Mouse (Mus musculus): Measurements from ENCODE around the gene Dph1.

Dph1 gene

GRCm38 (mm10) chr11:75141913-75142312 lies 49.1 kb downstream of the Dph1 start:
- peaks cover 43% of the 10 kb centered on the region for H3K4me1 ChIP-seq (replicated peaks; ENCODE audit: low read depth, low read length)
- no peak overlapping the region for H3K4me3 ChIP-seq (replicated peaks; ENCODE audit: low read length)
- H3K27me3 ChIP-seq (ENCODE audit: insufficient read depth, low read length): no peaks in the 10 kb centered on the region
- TF ChIP-seq NANOG (IDR thresholded peaks at IDR 0.05; ENCODE audit: borderline replicate concordance, low read length) (no peak), POU5F1 (IDR thresholded peaks at IDR 0.05; ENCODE audit: borderline replicate concordance, low read length) (no peak), CTCF (conservative IDR thresholded peaks at IDR 0.05; ENCODE audit: low read length) (no peak)
- H3K9me3 ChIP-seq (ENCODE audit: low read length): no peaks in the 10 kb centered on the region
- peaks cover 62% of the 10 kb centered on the region for H3K36me3 ChIP-seq (ENCODE audit: insufficient read depth, low read length)

- TF ChIP-seq CTCF (conservative IDR thresholded peaks at IDR 0.05; ENCODE audit: low read length) (no peak), NANOG (IDR thresholded peaks at IDR 0.05; ENCODE audit: borderline replicate concordance, low read length) (no peak), POU5F1 (IDR thresholded peaks at IDR 0.05; ENCODE audit: borderline replicate concordance, low read length) (no peak)
- H3K9me3 ChIP-seq (ENCODE audit: low read length): no peaks in the 10 kb centered on the region
- H3K36me3 ChIP-seq (ENCODE audit: insufficient read depth, low read length): peaks cover 63% of the 10 kb centered on the region
- no peaks in the 10 kb centered on the region for H3K27me3 ChIP-seq (ENCODE audit: insufficient read depth, low read length)
- no peak overlapping the region for H3K4me3 ChIP-seq (replicated peaks; ENCODE audit: low read length)
- H3K4me1 ChIP-seq (replicated peaks; ENCODE audit: low read depth, low read length): peaks cover 47% of the 10 kb centered on the region
Observed at GRCm38 (mm10) chr11:75141038-75141437, 50.0 kb downstream of the Dph1 start.

- peaks cover 60% of the 10 kb centered on the region for H3K36me3 ChIP-seq (ENCODE audit: insufficient read depth, low read length)
- peaks cover 47% of the 10 kb centered on the region for H3K4me1 ChIP-seq (replicated peaks; ENCODE audit: low read depth, low read length)
- no peak for TF ChIP-seq POU5F1 (IDR thresholded peaks at IDR 0.05; ENCODE audit: borderline replicate concordance, low read length)
- no peak for TF ChIP-seq NANOG (IDR thresholded peaks at IDR 0.05; ENCODE audit: borderline replicate concordance, low read length)
- TF ChIP-seq CTCF (conservative IDR thresholded peaks at IDR 0.05; ENCODE audit: low read length): no peak
- H3K4me3 ChIP-seq (replicated peaks; ENCODE audit: low read length): no peak overlapping the region
- no peaks in the 10 kb centered on the region for H3K9me3 ChIP-seq (ENCODE audit: low read length)
- H3K27me3 ChIP-seq (ENCODE audit: insufficient read depth, low read length): no peaks in the 10 kb centered on the region
Observed at GRCm38 (mm10) chr11:75140431-75140830, 50.6 kb downstream of the Dph1 start.

- H3K9me3 ChIP-seq (ENCODE audit: low read length): no peaks in the 10 kb centered on the region
- peaks cover 54% of the 10 kb centered on the region for H3K36me3 ChIP-seq (ENCODE audit: insufficient read depth, low read length)
- TF ChIP-seq POU5F1 (IDR thresholded peaks at IDR 0.05; ENCODE audit: borderline replicate concordance, low read length) (no peak), CTCF (conservative IDR thresholded peaks at IDR 0.05; ENCODE audit: low read length) (no peak), NANOG (IDR thresholded peaks at IDR 0.05; ENCODE audit: borderline replicate concordance, low read length) (no peak)
- no peak overlapping the region for H3K4me3 ChIP-seq (replicated peaks; ENCODE audit: low read length)
- H3K27me3 ChIP-seq (ENCODE audit: insufficient read depth, low read length): no peaks in the 10 kb centered on the region
- H3K4me1 ChIP-seq (replicated peaks; ENCODE audit: low read depth, low read length): peaks cover 48% of the 10 kb centered on the region
Observed at GRCm38 (mm10) chr11:75139122-75139963, 51.7 kb downstream of the Dph1 start.

- Histone ChIP-seq H3K36me3 (ENCODE audit: insufficient read depth, low read length) (peaks cover 35% of the 10 kb centered on the region), H3K9me3 (ENCODE audit: low read length) (no peaks in the 10 kb centered on the region), H3K27me3 (ENCODE audit: insufficient read depth, low read length) (no peaks in the 10 kb centered on the region), H3K4me3 (replicated peaks; ENCODE audit: low read length) (no peak overlapping the region), H3K4me1 (replicated peaks; ENCODE audit: low read depth, low read length) (peaks cover 48% of the 10 kb centered on the region)
- TF ChIP-seq NANOG (IDR thresholded peaks at IDR 0.05; ENCODE audit: borderline replicate concordance, low read length) (no peak), CTCF (conservative IDR thresholded peaks at IDR 0.05; ENCODE audit: low read length) (no peak), POU5F1 (IDR thresholded peaks at IDR 0.05; ENCODE audit: borderline replicate concordance, low read length) (no peak)
Observed at GRCm38 (mm10) chr11:75136666-75137398, 54.2 kb downstream of the Dph1 start.

GRCm38 (mm10) chr11:75135358-75135757 lies 55.7 kb downstream of the Dph1 start:
- peaks cover 28% of the 10 kb centered on the region for H3K36me3 ChIP-seq (ENCODE audit: insufficient read depth, low read length)
- no peaks in the 10 kb centered on the region for H3K9me3 ChIP-seq (ENCODE audit: low read length)
- H3K4me1 ChIP-seq (replicated peaks; ENCODE audit: low read depth, low read length): peaks cover 35% of the 10 kb centered on the region
- no peak overlapping the region for H3K4me3 ChIP-seq (replicated peaks; ENCODE audit: low read length)
- TF ChIP-seq CTCF (conservative IDR thresholded peaks at IDR 0.05; ENCODE audit: low read length) (no peak), POU5F1 (IDR thresholded peaks at IDR 0.05; ENCODE audit: borderline replicate concordance, low read length) (no peak), NANOG (IDR thresholded peaks at IDR 0.05; ENCODE audit: borderline replicate concordance, low read length) (no peak)
- no peaks in the 10 kb centered on the region for H3K27me3 ChIP-seq (ENCODE audit: insufficient read depth, low read length)

- H3K4me1 ChIP-seq (replicated peaks; ENCODE audit: low read depth, low read length): peaks cover 28% of the 10 kb centered on the region
- peaks cover 27% of the 10 kb centered on the region for H3K36me3 ChIP-seq (ENCODE audit: insufficient read depth, low read length)
- no peaks in the 10 kb centered on the region for H3K27me3 ChIP-seq (ENCODE audit: insufficient read depth, low read length)
- no peaks in the 10 kb centered on the region for H3K9me3 ChIP-seq (ENCODE audit: low read length)
- TF ChIP-seq POU5F1 (IDR thresholded peaks at IDR 0.05; ENCODE audit: borderline replicate concordance, low read length) (no peak), CTCF (conservative IDR thresholded peaks at IDR 0.05; ENCODE audit: low read length) (no peak), NANOG (IDR thresholded peaks at IDR 0.05; ENCODE audit: borderline replicate concordance, low read length) (no peak)
- no peak overlapping the region for H3K4me3 ChIP-seq (replicated peaks; ENCODE audit: low read length)
Observed at GRCm38 (mm10) chr11:75134485-75135068, 56.5 kb downstream of the Dph1 start.

- peaks cover 22% of the 10 kb centered on the region for H3K4me1 ChIP-seq (replicated peaks; ENCODE audit: low read depth, low read length)
- peaks cover 22% of the 10 kb centered on the region for H3K36me3 ChIP-seq (ENCODE audit: insufficient read depth, low read length)
- no peaks in the 10 kb centered on the region for H3K27me3 ChIP-seq (ENCODE audit: insufficient read depth, low read length)
- H3K9me3 ChIP-seq (ENCODE audit: low read length): no peaks in the 10 kb centered on the region
- TF ChIP-seq POU5F1 (IDR thresholded peaks at IDR 0.05; ENCODE audit: borderline replicate concordance, low read length): no peak
- no peak overlapping the region for H3K4me3 ChIP-seq (replicated peaks; ENCODE audit: low read length)
Observed at GRCm38 (mm10) chr11:75133951-75134350, 57.1 kb downstream of the Dph1 start.

Data from E14TG2a.4 (cell line).